Mouse (Mus musculus) cortical plate, adult 2 months (tissue): ENCODE results near the gene Sv2a.
"Not testable (repeated sequence)": the region's sequence is repeated elsewhere in the genome, so short reads cannot be mapped to it uniquely, and the experiment has no call there.

Experiments
- CTCF ChIP-seq: fragments of 200-500 bp; IDR thresholded peaks from 2 replicates; pipeline ENCODE4 v1.5.1; 2011; ENCODE audit warnings: mild to moderate bottlenecking, control low read depth, low read length; ENCODE audit not compliant: insufficient read depth; ENCODE audit errors: extremely low read depth
- POLR2A ChIP-seq: fragments of 200-500 bp; IDR thresholded peaks from 2 replicates; pipeline ENCODE4 v1.6.1; 2011; ENCODE audit warnings: mild to moderate bottlenecking, low read length, control low read depth; ENCODE audit not compliant: insufficient read depth; ENCODE audit errors: extremely low read depth

GRCm38 (mm10) chr3:96238954-96239793 is 58.2 kb downstream of the Sv2a start, which contains the start of gene Hist2h3c2:
- not testable (repeated sequence) for TF ChIP-seq CTCF, POLR2A
